Mouse (Mus musculus) heart, adult 11 months (tissue): ENCODE measurements around the gene Dgkd.
"Not testable (repeated sequence)": the region's sequence is repeated elsewhere in the genome, so short reads cannot be mapped to it uniquely, and the experiment has no call there.

ENCODE experiments used
- DNase-seq: peaks from one replicate; pipeline ENCODE4 v3.0.0; 2022

The Dgkd gene

GRCm38 (mm10) chr1:87852892-87853600 lies at the start of gene Dgkd:
TSS of gene Dgkd (plus strand) at chr1:87853287.
- DNase-seq = peak; percentile 99

- DNase-seq = no peak
Measured at GRCm38 (mm10) chr1:87803576-87803975, 49.5 kb upstream of the Dgkd start, which contains the start of gene Sag. TSS of gene Sag (plus strand) at chr1:87803680.

GRCm38 (mm10) chr1:87807751-87808150 lies 45.3 kb upstream of the Dgkd start:
- DNase-seq = no peak

GRCm38 (mm10) chr1:87811391-87811790 lies 41.7 kb upstream of the Dgkd start:
- DNase-seq = no peak

- no peak for DNase-seq
Measured at GRCm38 (mm10) chr1:87812061-87812460, 41.0 kb upstream of the Dgkd start.

GRCm38 (mm10) chr1:87813155-87813554 lies 39.9 kb upstream of the Dgkd start:
- DNase-seq = no peak

GRCm38 (mm10) chr1:87813681-87814080 lies 39.4 kb upstream of the Dgkd start:
- peak; percentile 92 for DNase-seq

GRCm38 (mm10) chr1:87824420-87824995 lies 28.6 kb upstream of the Dgkd start:
- DNase-seq = peak; percentile 86

GRCm38 (mm10) chr1:87825281-87825680 lies 27.8 kb upstream of the Dgkd start:
- no peak for DNase-seq

GRCm38 (mm10) chr1:87825991-87826390 lies 27.1 kb upstream of the Dgkd start:
- DNase-seq = no peak

- peak; percentile 94 for DNase-seq
Measured at GRCm38 (mm10) chr1:87826474-87826873, 26.6 kb upstream of the Dgkd start.

- not testable (repeated sequence) for DNase-seq
Measured at GRCm38 (mm10) chr1:87827476-87827875, 25.6 kb upstream of the Dgkd start.

- DNase-seq = peak; percentile 98
Measured at GRCm38 (mm10) chr1:87828185-87828584, 24.9 kb upstream of the Dgkd start.

- DNase-seq = no peak
Measured at GRCm38 (mm10) chr1:87828926-87829580, 24.0 kb upstream of the Dgkd start.

GRCm38 (mm10) chr1:87829621-87830211 lies 23.4 kb upstream of the Dgkd start:
- DNase-seq = peak; percentile 97

GRCm38 (mm10) chr1:87836453-87836852 lies 16.6 kb upstream of the Dgkd start:
- DNase-seq = no peak

GRCm38 (mm10) chr1:87837018-87837417 lies 16.1 kb upstream of the Dgkd start:
- no peak for DNase-seq

- peak; percentile 69 for DNase-seq
Measured at GRCm38 (mm10) chr1:87840411-87841208, 12.5 kb upstream of the Dgkd start.

GRCm38 (mm10) chr1:87846801-87847474 lies 6.1 kb upstream of the Dgkd start:
- peak; percentile 99 for DNase-seq

GRCm38 (mm10) chr1:87847475-87848168 lies 5.5 kb upstream of the Dgkd start:
- peak; percentile 87 for DNase-seq

GRCm38 (mm10) chr1:87848237-87848996 lies 4.7 kb upstream of the Dgkd start:
- DNase-seq = peak; percentile 92
